Mouse (Mus musculus) gastrocnemius, adult 2 months (tissue): ENCODE data around the gene Dhx57. TPM values are rescaled to one million over a fixed set of nuclear protein-coding genes. Genes with fewer than 3 reads are reported as not detected.
A peak's percentile ranks its signal among the peaks of the same experiment; 100 is the strongest.
"Not testable (repeated sequence)": the region's sequence is repeated elsewhere in the genome, so short reads cannot be mapped to it uniquely, and the experiment has no call there.

ENCODE experiments used
- DNase-seq: peaks from one replicate; pipeline ENCODE4 v3.0.0; 2022
- H3K27ac ChIP-seq: fragments of 200-600 bp; 2 replicates; pipeline ENCODE4 v1.8.1; 2022; ENCODE audit warnings: mild to moderate bottlenecking
- H3K4me3 ChIP-seq: fragments of 200-600 bp; 2 replicates; pipeline ENCODE4 v1.8.1; 2022; ENCODE audit warnings: mild to moderate bottlenecking, moderate library complexity
- CTCF ChIP-seq: fragments of 200-600 bp; IDR thresholded peaks from 2 replicates; pipeline ENCODE4 v1.8.1; 2022; ENCODE audit warnings: antibody characterized with exemption, mild to moderate bottlenecking, moderate library complexity
- intact Hi-C: fragments of 180-260 bp; cut with DNase I; formaldehyde crosslinking; loops from one replicate; pipeline ENCODE4 v1.15.1; 2025
- total RNA-seq, 2 experiments: library from RNA; stranded (reverse); gene quantifications; 2 replicates each; pipeline ENCODE4 v1.2.3; 2021

The Dhx57 gene
- total RNA-seq, 2 experiments from 2014 or later, result 7.9 to 8.1 TPM

- intact Hi-C loops, result loop anchor here (10.0 kb wide), 1 partner anchor 264 kb away; no protein-coding TSS in a partner anchor
- peak; percentile 70 for TF ChIP-seq CTCF
- no peak for DNase-seq
- Histone ChIP-seq H3K4me3 (no peak overlapping the region), H3K27ac (no peak overlapping the region)
Measured at GRCm38 (mm10) chr17:80291148-80291547, 872 bp upstream of the Dhx57 start.

DNA sequence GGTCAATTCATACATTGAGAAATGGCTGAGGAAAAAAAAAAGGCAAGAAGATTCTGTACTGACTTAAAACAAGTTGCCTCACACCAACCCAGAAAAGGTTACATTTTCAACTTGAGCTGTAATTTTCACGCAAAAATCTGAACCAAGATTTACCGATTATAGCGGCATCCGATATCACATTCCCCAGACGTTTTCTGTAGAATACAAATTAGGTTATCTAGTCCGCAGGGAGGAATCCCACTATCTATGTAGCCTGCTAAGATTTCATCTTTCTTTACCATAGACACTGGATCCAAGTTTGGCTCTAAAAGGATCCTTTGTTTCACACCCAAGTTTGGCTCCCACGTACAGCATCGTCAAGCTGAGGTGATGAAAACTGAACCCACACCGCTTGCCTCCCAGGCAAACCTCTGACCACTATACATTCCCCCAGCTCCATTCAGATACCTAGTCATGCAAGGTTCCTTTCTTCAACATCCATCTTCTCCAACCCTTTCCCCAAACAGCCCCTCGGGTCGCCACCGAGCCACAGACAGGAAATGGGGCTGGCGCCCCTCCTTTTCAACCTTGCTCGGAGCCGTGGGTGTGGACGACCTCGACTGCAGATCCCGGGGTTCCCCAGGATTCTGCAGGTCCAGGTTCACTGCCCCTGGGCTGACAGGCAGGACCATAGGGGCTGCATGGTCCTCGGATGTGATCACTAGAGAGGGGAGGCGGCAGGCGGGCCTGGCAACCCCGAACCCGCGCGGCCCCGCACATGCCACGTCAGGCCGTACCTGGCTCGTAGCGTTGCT, 799 bp downstream of the Dhx57 start:
- TF ChIP-seq CTCF, result no peak
- intact Hi-C loops, result loop anchor here (10.0 kb wide), 1 partner anchor 265 kb away; no protein-coding TSS in a partner anchor
- peak overlapping the region; percentile 89 for H3K27ac ChIP-seq
- DNase-seq, result no peak
- peak overlapping the region; percentile 86 for H3K4me3 ChIP-seq

DNA sequence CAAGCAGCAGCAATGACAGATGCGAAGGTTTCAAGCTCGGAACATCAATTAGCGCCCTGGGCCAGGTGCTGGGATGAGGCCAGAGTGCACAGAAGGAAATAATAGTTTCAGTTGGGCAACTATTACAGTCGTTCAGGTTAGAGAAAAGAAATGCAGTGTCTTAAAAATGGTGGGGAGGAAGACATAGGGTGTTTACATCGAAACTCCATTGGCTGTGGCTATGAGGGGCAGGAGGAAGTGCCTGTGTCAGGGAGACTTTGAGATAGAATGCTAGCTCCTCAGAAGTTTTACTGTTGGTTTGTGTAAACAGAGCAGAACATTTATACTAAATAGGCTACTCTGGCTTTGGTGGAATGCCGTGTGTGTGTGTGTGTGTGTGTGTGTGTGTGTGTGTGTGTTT, 2.3 kb downstream of the Dhx57 start:
- H3K27ac ChIP-seq, result no peak overlapping the region
- intact Hi-C loops, result no loop called here
- no peak for TF ChIP-seq CTCF
- DNase-seq, result no peak
- H3K4me3 ChIP-seq, result no peak overlapping the region

DNA sequence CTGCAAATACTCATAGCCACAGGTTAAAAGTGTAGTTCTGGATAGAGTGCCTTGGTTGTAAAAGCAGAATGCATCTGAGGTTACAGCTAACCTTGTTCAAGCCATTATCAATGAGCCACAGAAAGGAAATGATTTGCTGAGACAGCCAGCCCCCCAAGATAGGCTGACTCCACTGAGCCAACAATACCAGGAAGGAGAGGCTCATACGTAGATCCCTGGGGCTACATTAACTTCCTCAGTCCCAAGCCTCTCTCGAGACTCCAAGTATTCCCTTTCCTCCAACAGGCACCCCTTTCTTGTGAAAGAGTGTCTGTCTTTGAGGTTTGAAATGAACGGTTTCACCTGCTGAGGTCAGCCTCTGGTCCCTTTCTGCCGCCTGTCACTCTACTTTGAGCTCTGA, 5.8 kb downstream of the Dhx57 start:
- no peak overlapping the region for H3K27ac ChIP-seq
- no peak for TF ChIP-seq CTCF
- H3K4me3 ChIP-seq, result peak overlapping the region; percentile 15; the same call in 1 of the 2 replicates
- intact Hi-C loops, result no loop called here
- DNase-seq, result no peak

- intact Hi-C loops, result no loop called here
- no peak for TF ChIP-seq CTCF
- DNase-seq, result no peak
Measured at GRCm38 (mm10) chr17:80279340-80280070, 10.8 kb downstream of the Dhx57 start.

DNA sequence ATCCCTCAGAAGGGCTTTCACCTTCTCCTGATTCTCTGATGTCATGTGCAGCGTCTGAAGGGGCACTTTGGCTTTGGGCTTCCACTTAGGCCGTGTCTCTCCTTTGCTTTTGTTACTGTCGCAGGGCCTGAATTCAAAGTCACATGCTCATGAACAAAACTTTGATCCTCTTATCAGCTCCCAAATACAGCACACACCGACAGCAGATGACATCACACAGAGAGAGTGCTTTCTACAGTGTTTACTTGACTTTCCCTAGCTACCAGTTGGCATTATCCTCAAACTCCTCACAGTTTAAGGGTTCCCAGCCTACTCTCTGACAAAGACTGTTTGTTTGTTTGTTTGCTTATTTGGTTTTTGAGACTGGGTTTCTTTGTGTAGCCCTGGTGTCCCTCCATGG, 12.0 kb downstream of the Dhx57 start:
- intact Hi-C loops, result no loop called here
- Histone ChIP-seq H3K4me3 (no peak overlapping the region), H3K27ac (no peak overlapping the region)
- no peak for TF ChIP-seq CTCF
- no peak for DNase-seq

More at GRCm38 (mm10) chr17:80279340-80280070, 10.8 kb downstream of the Dhx57 start:
- Histone ChIP-seq H3K27ac (no peak overlapping the region), H3K4me3 (no peak overlapping the region)

DNA sequence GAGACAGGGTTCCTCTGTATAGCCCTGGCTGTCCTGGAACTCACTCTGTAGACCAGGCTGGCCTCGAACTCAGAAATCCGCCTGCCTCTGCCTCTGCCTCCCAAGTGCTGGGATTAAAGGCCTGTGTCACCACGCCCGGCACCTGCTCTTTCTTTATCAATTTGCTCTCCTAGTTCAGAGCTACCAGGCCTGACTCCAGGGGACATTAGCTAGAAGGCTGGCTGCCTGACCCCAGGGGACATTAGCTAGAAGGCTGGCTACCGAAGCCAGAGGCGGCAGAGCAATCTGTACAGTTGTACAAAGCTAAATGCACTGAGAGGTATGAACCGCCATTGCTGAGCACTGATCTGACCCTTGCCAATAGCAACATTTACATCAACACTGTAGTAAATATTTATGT, 19.7 kb downstream of the Dhx57 start:
- intact Hi-C loops, H3K4me3 ChIP-seq, H3K27ac ChIP-seq, DNase-seq: not testable (repeated sequence)

DNA sequence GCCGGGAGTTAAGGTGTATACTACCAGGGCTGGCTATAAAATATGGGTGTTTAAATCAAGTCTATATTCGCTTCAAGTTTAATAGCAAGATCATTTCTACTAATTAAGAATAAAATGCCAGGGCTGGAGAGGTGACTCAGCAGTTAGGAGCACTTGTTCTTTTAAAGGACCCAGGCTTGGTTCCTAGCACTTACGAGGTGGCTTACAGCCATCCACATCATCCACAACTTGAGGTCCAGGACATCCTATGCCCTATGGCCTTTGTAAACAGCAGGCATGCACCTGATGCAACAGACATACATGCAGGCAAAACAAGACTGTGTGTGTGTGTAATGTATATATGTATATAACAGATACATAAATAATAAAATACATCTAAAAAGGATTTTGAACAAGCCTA, 22.1 kb downstream of the Dhx57 start:
- H3K4me3 ChIP-seq, result no peak overlapping the region
- TF ChIP-seq CTCF, result no peak
- no peak overlapping the region for H3K27ac ChIP-seq
- DNase-seq, result no peak
- intact Hi-C loops, result no loop called here

- TF ChIP-seq CTCF, result no peak
- no peak for DNase-seq
- intact Hi-C loops, result no loop called here
- Histone ChIP-seq H3K27ac (no peak overlapping the region), H3K4me3 (no peak overlapping the region)
Measured at GRCm38 (mm10) chr17:80267065-80267464, 23.2 kb downstream of the Dhx57 start.

- no peak for TF ChIP-seq CTCF
- intact Hi-C loops, result no loop called here
- peak overlapping the region; percentile 62 for H3K4me3 ChIP-seq
- DNase-seq, result peak; percentile 86
- H3K27ac ChIP-seq, result peak overlapping the region; percentile 83
Measured at GRCm38 (mm10) chr17:80255208-80255607, 35.1 kb downstream of the Dhx57 start.

DNA sequence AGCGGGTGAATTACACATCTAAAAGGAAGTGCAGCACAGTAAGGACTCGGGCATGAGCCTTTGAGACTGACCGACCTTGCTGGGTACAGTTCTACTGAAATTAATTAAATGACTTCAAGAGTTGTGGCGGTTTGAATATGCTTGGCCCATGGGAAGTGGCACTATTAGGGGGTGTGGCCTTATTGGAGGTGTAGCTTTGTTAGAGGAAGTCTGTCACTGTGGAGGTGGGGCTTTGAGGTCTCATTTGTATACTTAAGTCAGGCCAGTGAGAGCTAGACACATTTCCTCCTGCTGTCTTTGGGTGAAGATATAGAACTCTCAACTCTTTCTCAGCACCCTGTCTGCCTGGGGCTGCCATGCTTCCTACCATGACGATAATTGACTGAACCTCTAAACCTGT, 35.9 kb downstream of the Dhx57 start:
- no peak for DNase-seq
- peak overlapping the region; percentile 83 for H3K27ac ChIP-seq
- intact Hi-C loops, result no loop called here
- H3K4me3 ChIP-seq, result no peak overlapping the region; the same call in 1 of the 2 replicates
- no peak for TF ChIP-seq CTCF

GRCm38 (mm10) chr17:80252757-80253525, 37.3 kb downstream of the Dhx57 start:
- intact Hi-C loops, result no loop called here
- TF ChIP-seq CTCF, result no peak
- peak overlapping the region; percentile 43 for H3K4me3 ChIP-seq
- peak overlapping the region; percentile 83 for H3K27ac ChIP-seq
- peak; percentile 32 for DNase-seq

GRCm38 (mm10) chr17:80243116-80243515, 47.2 kb downstream of the Dhx57 start:
- DNase-seq, result no peak
- Histone ChIP-seq H3K27ac (no peak overlapping the region), H3K4me3 (no peak overlapping the region)
- no peak for TF ChIP-seq CTCF
- intact Hi-C loops, result no loop called here
